Mouse (Mus musculus): ENCODE results near the gene Magi1.

Gene Magi1

GRCm38 (mm10) chr6:94203642-94204145 lies 80.0 kb downstream of the Magi1 start:
- no peak for DNase-seq (ENCODE audit: low read depth, low spot score)

DNA sequence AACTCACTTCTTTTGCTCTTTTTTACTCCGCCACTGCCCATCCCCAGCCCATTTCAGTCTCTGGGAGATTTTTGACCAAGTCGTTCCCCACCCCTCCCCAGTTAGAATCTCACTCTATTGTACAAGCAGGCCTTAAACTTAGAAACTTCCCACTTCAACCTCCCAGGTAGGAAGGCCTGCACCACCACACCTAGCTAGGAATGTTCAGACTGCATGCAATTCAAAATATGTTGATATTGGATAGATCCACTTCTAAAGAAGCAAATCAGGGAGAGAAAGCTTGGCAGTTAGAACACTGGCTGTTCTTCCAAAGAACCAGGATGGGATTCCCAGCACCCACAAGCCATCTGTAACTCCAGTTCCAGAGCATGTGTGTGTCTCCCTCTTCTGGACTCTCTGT lies 81.8 kb downstream of the Magi1 start:
- no peak for DNase-seq (ENCODE audit: low read depth, low spot score)

DNA sequence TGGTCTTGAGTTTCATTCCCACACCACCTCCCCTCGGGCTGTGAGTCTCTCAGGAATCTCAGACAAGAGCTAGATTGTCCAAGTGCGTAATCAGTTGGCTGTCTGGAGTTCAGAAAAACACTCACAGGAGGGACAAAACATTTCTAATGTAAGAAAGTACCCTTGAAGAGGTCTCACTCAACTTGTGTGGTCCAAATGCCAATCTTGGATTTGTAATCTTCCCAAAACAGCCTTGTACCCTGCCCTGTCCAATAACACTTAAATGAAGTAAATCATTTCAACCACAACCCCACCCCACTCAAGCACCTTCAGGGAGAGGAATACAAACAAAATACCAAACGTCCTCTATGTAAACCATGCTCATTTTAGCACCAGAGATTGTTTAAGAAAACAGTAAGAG lies 82.8 kb downstream of the Magi1 start:
- peak; percentile 45 for DNase-seq (ENCODE audit: low read depth, low spot score)

- no peak for DNase-seq (ENCODE audit: low read depth, low spot score)
Measured at GRCm38 (mm10) chr6:94199696-94200095, 84.0 kb downstream of the Magi1 start.

GRCm38 (mm10) chr6:94197831-94198230 lies 85.9 kb downstream of the Magi1 start:
- peak; percentile 82 for DNase-seq (ENCODE audit: low read depth, low spot score)

DNA sequence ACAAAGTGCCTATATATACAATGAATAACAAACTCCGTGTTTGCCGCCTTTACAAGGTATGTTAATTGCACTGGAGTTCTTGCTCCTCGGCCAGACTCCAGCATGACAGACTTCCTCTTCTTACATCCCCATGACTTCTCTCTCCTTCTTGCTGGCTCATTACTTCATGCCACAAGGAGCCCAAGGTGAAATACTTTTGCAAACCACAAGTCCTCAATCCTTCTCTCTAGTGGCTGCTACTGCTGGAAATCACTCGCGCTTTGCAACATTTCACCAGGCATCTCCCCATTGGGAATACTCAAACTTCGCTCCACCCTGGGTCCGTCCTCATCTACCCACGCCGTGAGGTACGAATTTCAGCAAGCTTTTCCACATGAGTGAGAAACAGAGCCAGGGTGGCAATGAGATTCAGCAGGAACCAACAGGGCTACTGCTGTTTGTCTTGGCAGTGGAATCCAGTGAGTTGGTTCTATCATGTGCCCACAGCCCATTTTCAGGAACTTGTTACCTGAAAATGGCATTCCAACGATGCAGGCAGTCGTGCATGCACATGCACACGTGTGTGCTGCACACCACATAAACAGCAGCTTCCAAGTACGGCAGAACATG lies 88.3 kb downstream of the Magi1 start:
- peak; percentile 64 for DNase-seq (ENCODE audit: low read depth, low spot score)

DNA sequence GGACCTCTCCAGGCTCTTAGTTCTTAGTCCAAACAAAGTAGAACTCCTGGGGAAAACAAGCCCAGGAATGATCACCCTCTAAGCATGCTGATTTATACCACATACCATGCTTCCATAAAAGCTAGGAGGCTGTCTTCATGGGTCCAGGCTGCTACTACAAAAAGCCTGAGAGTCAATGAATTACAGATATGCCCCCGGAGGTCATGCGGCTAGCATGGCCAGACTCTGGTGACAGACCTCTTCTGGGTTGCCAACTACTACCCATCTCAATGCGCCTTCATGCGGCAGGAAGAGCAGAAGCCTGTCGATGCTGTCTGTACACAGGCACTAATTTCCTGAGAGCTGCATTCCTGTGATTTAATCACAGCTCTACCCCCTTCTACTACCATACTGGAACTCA lies 92.9 kb downstream of the Magi1 start:
- no peak for DNase-seq (ENCODE audit: low read depth, low spot score)

- DNase-seq (ENCODE audit: low read depth, low spot score), result no peak
Measured at GRCm38 (mm10) chr6:94189379-94189778, 94.3 kb downstream of the Magi1 start.

GRCm38 (mm10) chr6:94186628-94187319 lies 96.9 kb downstream of the Magi1 start:
- DNase-seq (ENCODE audit: low read depth, low spot score), result no peak

GRCm38 (mm10) chr6:94184268-94184667 lies 99.4 kb downstream of the Magi1 start:
- DNase-seq (ENCODE audit: low read depth, low spot score), result no peak

- DNase-seq (ENCODE audit: low read depth, low spot score), result no peak
Measured at GRCm38 (mm10) chr6:94183354-94183851, 100.3 kb downstream of the Magi1 start.

- DNase-seq (ENCODE audit: low read depth, low spot score), result peak; percentile 31
Measured at GRCm38 (mm10) chr6:94181673-94182255, 102.0 kb downstream of the Magi1 start.

DNA sequence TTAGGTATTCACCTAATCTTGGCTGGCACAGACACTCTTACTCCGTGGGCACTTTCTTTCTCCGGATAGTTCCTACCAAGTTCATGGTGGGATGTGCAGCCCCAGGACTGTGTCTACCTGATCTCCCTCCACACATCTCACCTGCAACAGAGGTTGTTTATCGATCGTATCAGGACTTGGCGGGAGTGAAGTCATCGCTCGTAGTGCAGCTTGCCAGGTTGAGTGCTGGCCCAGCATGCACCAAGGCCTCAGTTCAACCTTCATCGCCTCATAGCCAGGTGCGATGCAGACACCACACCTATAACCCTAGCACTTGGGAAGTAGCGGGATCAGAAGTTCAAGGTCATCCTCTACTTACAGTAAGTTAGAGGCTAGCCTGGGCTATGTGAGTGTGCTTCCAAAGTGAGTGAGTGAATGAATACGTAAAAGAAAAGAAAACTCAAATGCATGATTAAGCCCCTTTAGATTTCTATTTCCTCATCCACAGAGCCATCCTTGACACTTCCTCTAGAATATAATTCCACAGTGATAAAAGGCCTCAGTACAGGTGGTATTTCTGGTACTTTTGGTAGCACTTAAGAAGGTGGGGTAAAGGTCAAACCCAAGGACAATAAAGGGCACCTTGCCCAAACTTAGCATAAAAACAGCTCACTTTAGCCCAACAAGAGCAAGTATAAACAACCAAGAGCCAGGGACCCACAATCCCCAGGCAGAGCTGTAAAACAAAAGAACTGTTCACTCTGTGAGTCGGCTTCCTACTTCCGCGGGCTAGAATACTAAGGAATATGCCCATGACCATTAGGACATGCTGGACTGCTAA lies 103.2 kb downstream of the Magi1 start:
- DNase-seq (ENCODE audit: low read depth, low spot score), result no peak

DNA sequence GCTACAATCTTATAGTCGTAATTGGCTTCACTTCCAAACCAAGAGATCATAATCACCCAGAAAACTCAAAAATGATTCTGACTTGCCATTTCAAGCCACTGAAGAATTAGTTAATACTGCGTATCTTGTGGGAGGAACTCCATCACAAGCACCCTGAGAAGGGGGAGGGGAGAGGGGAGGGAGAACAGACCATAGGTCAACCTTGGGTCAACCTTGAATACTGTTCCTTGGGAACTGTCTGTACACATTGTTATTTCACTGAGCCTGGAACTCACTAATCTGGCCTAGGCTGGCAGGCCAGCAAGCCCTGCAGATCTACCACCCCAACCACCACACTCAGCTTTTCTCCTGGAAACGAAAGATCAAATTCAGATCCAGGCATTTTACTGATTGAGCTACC lies 106.2 kb downstream of the Magi1 start:
- no peak for DNase-seq (ENCODE audit: low read depth, low spot score)

- no peak for DNase-seq (ENCODE audit: low read depth, low spot score)
Measured at GRCm38 (mm10) chr6:94176705-94177104, 107.0 kb downstream of the Magi1 start.

GRCm38 (mm10) chr6:94171250-94171649 lies 112.5 kb downstream of the Magi1 start:
- DNase-seq (ENCODE audit: low read depth, low spot score), result no peak

DNA sequence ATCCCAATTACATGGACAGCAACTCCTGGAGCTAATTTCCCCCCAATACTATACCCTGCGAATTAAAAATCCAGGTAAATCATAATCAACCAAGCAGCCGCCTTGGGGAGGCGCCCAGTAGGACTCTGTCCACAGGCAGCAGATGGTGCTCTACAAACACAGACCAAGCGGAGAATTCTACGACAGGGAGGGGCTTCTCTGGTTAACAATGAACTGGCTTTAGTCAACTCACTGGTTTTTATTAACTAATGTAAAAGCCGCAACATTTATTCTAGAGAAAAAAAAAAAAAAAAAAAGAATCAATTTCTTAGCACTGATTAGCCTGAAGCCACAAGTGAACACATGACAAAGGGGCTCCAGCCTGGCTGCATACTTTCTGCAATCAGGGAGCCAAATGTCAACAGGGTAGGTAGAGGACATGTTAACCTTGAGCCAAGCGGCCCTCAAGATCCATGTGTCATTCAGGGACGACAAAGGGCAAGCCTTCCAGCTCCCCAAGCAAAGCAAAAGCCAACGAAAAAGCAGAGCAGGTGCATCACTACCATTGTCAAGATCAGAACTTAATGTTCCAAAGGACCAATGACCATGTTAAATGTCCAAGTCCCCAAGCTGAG lies 114.0 kb downstream of the Magi1 start:
- DNase-seq (ENCODE audit: low read depth, low spot score), result no peak

- peak; percentile 74 for DNase-seq (ENCODE audit: low read depth, low spot score)
Measured at GRCm38 (mm10) chr6:94165951-94166350, 117.8 kb downstream of the Magi1 start.

DNA sequence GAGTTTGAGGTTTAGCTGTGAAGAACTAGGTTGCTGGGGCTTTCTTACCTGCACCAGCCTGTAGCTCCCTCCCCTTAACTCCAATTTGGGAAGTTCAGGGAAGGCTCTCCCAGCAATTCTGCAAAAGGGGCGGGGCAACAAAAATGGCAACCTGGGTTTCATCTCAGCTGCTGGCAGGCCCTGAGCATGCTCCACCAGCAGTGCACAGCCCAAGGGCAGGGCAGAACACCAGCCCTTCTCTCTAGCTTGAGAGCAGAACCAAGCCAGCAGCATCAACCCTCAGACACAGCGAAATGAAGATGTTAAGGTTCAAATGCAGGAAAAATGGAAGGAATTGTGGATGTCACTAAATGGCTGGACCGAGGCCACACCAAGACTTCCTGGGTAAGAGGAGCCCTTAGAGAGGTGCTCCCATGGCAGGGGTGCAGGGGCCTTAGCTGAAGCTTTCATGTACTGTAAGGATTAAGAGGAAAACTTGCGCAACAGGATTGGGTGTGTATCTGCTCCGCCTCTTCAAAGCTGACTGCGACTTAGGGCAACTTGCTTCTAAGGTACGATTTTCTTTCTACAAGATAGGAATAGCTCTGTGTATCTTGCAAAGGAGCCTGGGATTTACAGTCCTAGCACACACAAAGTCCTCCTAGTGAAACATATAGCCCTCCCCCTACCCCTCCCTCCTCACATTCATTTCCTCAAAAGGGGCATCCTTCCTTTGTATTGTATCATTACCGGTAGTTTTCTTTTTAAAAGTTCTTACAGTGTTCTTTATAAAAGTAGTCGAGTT lies 118.8 kb downstream of the Magi1 start:
- DNase-seq (ENCODE audit: low read depth, low spot score), result no peak

GRCm38 (mm10) chr6:94163325-94163995 lies 120.3 kb downstream of the Magi1 start:
- no peak for DNase-seq (ENCODE audit: low read depth, low spot score)
